Mouse (Mus musculus): ENCODE measurements at regions not wholly inside any gene's neighbourhood (a gene's known extent, or its start where the extent isn't known, plus 50 kb on each side); places are given as distances from the start of the nearest gene placed in this dataset.

GRCm38 (mm10) chr8:74764728-74765127 is 108.2 kb upstream of the Isx start:
- TF ChIP-seq CTCF (IDR thresholded peaks at IDR 0.05; ENCODE audit: extremely low read depth, insufficient read depth, low read length): no peak
- no peak for TF ChIP-seq POLR2A (IDR thresholded peaks at IDR 0.05; ENCODE audit: extremely low read depth, insufficient read depth, low read length)

All from cortical plate, adult 2 months (tissue).